Mouse (Mus musculus) right cerebral cortex, postnatal 14 days (tissue): ENCODE results near the gene Trim44.

Source experiments
- DNase-seq: peaks from one replicate; pipeline ENCODE4 v3.0.0; 2022

Gene Trim44

DNA sequence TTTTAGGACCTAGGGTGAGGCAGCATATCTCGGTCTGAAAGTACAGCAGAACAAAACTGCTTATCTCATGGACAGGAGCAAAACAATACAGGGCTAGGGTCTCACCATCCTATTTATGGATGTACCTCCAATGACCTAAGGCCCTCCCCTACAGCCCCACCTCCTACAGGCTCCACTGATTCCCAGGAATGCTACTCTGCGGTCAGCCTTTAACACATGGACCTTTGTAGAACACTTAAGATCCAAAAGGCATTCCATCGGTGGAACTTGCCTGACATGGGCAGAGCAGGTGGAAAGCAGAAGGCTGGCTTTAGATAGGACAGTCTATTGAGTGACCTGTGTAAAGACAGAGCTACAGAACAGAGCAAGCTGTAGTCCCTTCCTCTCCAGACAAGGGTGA is 120.3 kb downstream of the Trim44 start:
- DNase-seq, result no peak

DNA sequence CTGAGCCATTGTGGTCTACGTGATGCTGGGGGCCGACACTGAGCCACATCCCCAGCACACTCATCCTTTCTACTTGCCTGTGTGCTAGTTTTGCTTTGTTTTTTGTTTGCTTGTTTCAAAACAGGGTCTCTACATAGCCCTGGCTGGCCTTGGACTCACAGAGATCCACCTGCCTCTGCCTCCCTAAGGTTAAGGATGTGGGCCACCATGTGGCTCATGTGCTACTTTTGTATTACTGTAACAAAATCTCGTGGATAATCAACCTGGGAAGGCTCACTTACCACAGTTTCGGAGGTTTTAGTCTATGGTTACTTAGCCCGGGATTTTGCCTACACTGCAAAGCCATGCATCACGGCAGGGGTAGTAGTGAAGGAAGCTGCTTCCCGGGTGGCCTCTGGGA is 125.5 kb downstream of the Trim44 start:
- no peak for DNase-seq

DNA sequence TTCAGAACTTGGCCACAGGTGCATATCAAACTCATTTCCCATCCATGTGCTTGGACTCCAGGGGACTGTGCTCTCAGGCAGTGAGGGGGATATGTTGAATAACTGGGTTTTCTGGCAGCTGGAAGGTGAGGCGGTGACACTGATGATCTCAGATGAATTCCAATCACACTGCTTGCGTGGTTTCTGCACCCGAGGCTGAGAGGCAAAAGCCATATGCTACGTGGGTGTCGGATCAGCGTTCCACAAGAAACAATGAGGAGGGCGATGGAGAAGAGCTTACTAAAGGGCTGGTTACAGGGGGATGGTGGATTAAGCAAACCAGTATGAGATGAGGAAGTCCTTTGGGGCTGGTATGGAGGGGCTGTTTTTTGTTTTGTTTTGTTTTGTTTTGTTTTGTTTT is 127.8 kb downstream of the Trim44 start:
- DNase-seq, result no peak

DNA sequence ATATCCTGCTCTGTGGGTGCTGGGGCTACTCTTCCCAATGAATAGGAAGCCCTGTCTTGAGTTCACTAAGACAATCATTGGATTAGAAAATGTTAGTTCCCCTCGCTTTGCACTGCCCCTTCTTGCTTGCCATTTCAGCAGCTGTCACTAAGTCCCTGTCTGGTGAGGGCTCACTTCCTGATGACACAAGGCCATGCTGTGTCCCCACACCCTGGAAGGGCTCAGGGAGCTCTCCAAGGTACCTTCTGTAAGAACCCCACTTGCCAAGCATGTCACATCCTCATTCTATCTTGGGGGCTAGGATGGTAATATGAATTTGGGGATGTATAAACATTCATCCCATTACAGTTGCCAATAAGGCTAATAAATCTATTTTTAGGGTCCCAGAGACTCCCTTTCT is 129.7 kb downstream of the Trim44 start:
- no peak for DNase-seq

DNA sequence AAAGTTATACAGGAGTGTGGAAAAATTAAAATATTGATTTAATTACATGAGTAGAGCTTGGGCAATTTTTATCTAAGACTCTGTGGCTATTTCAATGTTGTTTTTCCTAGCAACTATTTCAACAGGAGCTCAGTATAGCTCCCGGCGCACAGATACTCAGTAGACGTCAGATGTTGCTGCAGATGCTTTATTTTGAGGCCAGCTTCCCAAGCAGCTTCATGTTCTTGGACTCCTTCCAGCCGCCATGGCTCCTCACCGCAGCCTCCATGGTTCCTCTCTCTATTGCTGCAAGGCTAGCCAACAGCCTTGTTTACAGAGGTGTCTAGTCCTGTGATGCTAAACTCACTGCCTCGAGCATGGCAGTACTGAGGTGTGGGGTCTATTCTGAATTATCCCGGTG is 134.3 kb downstream of the Trim44 start:
- DNase-seq, result peak; percentile 42

DNA sequence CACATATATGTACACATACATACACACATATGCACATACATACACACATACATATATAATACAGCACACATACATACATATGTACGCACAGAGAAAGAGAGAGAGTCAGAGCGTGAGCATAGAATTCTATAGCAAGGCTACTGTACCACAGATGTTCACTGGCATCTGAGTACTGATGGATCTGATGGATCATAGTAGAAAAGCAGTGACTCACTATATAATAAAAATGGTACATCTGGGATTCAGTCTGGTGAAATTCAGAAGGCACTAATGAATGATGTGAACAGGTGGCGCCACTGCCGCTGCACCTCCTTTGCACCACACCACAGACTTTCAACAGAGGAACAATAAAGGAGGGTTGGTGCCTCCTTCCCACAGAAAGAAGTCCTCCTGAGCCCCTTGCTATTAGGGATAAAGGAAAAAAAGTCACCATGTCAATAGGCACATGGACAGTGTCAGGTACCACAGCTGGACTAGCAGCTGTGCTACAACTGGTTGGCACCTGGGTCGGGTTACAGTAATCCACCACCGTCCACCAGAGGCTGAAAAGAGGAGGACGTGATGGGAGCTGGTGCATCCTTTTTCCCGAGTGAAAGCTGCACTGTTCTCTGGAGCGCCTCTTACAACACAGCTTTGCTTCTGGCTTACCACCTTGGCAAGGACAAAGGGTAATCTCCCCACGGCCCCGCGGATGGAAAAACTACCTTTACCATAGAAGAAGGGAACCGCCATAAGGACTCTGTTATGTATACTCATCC is 139.9 kb downstream of the Trim44 start:
- DNase-seq, result no peak

DNA sequence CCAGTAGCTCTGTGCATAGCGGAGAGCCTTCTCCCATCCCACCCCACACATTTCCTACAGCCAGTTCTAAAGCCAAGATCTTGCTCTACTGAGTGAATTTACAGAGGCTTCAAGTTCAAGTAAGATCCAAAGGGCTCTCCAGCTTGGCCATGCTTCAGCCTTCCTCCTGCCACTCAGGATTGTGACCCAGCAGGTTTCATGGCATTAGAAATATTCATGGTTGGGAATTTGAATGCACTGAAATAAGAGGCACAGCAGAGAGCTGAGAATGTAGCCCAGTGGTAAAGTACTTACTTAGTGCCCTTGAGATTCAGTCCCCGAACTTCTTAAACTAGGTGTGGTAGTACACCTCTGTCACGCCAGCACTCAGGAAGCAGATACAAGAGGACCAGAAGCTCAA is 140.7 kb downstream of the Trim44 start:
- no peak for DNase-seq

DNA sequence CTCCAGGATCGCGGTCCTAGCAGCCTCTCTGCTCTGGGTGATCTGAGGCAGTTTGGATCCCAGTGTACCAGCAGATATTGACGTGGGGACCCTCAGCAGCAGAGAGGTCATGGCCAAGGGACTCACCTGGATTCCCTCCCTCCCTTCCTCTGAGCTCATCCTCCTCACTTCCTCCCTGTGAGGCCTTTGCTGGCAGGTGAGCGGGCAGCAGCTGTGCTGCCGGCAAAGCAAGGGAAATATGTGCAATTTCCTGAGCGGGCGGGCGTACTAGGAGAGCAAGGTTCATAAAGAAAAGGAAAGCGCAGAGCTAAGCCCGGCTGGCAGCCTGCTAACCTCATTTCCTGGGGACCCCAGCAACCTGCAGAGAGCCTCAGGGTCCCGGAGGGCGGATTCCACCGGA is 148.5 kb downstream of the Trim44 start:
- DNase-seq, result no peak

DNA sequence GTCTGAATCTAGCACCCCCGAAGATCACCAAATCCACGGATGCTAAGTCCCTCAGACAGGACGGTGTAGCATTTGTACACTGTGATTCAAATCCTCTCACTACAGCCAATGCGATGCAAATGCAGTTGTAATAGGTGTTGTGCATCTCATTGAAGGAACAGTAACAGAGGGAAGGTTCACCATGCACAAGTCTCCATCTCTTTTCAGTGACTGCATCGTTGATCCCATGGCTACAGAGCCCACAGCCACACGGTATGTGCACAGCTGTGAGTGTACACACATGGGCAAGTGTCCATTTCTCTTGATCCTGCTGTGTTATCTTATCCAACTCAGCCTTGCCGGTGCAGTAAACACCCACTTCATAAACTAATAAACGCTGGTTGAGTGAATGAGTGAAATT is 148.9 kb downstream of the Trim44 start:
- no peak for DNase-seq

DNA sequence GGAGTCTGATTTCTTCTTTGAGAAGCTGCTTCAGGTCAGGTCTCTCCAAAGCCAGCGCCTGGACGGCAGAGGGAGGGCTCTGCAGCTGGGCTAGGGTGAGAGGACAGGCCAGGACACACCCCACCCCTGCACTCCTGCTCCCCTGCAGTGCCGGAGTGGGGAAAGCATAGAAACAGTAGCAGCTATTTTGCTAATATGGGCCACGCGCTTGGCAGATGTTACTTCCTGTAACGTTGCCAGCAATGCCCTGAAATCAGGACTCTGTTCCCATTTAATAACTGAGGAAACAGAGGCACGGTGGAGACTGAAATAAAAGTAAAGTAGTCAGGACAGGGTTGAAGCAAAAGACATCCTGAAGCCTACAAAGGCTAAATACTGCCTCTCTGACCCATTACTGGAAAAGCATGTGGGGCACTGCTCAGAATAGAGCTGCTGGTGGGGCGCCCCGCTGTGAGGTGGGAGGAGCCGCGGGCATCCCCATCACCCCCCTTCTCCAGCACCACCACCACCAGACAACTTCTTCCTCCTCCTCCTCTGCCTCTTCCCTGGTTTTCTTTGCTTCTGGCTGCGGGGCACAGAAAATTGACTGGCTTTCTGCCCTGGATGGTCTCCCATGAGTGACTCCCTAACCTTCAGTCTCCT is 149.5 kb downstream of the Trim44 start:
- no peak for DNase-seq

DNA sequence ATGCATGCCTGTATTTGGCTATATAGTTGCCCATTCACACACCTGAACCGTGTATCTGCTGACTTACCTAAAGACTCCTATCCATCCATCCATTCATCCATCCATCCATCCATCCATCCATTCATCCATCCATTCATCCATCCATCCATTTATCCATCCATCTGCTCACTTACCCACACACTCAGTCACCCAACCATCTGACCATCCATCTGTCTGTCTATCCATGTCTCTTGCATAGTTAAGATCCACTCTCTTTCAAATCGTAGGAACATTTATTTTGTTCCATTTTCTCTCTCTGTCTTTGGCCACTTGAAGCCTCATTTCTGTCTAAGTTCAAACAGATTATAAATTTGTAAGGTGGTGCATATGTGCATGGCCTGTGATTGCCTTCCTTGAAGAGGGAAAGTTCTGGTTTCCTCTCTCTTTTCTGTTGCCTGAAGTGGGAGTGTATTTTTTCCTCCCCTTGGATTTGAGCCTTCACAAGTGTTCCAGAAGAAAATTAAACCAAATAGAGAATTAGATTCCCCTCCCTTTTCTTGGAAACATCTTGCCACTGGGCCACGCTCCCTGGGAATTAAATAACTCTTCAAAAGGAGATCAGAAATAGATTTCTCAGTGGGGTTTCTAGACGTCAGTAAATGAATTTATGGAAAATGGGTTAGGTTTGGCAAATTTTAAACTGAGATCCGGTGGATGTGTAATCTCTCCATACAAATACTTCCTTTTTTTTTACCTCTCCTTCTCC is 150.9 kb downstream of the Trim44 start:
- no peak for DNase-seq

DNA sequence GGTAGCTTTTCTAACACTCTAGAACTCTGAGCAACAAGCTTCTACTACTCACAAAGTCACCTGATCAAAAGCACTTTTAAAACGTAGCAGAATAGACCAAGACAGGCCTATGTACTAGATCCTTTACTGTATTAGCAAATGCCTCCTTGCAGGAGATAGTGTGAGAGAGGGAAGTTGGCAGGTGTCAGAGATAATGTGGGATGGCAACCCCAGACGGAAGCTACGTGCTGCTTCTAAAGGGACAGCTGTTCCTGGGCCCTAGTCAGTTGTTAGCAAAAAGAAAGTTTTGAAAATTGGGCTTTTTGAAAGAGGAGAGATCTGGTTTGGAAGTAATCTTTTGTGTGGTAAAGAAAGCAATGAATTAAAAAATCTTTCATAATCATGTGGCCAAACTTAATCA is 151.5 kb downstream of the Trim44 start:
- no peak for DNase-seq

DNA sequence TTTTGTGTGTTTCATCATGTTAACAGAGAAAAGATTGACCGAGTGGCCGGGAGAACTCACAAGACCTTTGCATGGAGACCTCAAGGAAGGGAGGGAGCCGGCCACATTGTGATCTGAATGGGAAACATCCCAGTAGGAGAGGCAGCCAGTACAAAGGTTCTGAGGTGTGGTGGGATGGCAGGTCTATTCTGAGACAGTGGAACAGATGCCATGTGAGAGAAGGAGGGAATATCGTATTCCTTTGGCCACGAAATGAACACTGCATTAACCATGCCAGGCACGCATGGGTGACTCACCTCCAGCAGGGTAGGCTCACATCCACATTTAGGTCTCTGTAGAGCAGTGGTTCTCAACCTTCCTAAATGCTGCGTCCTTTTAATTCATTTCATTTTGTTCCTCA is 154.4 kb downstream of the Trim44 start:
- no peak for DNase-seq

DNA sequence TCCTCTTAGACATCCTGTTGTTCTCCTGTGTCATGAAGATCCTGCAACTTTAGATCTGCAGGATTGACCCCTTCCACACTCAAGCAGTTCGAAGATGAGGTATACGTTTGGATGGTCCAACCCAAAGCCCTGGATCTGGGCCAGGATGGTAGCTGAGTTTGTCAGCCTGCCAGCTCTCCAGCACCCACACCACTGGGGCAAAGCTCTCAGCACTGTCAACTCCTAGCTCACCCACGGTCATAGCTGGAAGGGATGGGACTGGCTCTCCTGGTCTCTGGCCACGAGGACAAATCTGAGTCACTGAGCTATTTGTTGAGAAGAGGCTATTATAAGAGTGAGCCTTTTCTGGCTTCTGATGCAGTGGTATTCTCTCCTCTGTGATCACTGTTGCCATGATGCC is 155.0 kb downstream of the Trim44 start:
- DNase-seq, result no peak
